Mouse (Mus musculus): ENCODE data around the gene C5ar1. TPM values are rescaled to one million over a fixed set of nuclear protein-coding genes. Genes with fewer than 3 reads are reported as not detected.

C5ar1 gene
- total RNA-seq, 2 experiments from 2014 or later = 5.2 to 5.8 TPM

Other genes with a start within 250 kb of the C5ar1 start
- 1 to 10 TPM; 9.1 to 9.7 TPM for gene Bicra, start 211.6 kb downstream of the C5ar1 start, total RNA-seq (2021)
- gene Zfp541, start 197.7 kb downstream of the C5ar1 start, total RNA-seq (2021) = not detected
- 10 to 100 TPM; 86.1 to 99.9 TPM for gene Napa, start 161.1 kb downstream of the C5ar1 start, total RNA-seq (2021)
- 10 to 100 TPM; 24.9 to 28.0 TPM for gene Kptn, start 139.6 kb downstream of the C5ar1 start, total RNA-seq (2021)
- gene Slc8a2, start 129.7 kb downstream of the C5ar1 start, total RNA-seq (2021) = under 1 TPM; 0.63 to 0.84 TPM
- 1 to 10 TPM; 3.8 to 5.4 TPM for gene Meis3, start 84.5 kb downstream of the C5ar1 start, total RNA-seq (2021)
- 10 to 100 TPM in 1 of 2 experiments, 1 to 10 TPM in 1; 8.7 to 11.1 TPM for gene Dhx34, start 37.5 kb downstream of the C5ar1 start, total RNA-seq (2021)
- 1 to 10 TPM in 1 of 2 experiments, under 1 TPM in 1; 0.93 to 1.1 TPM for gene C5ar2, start 15.4 kb downstream of the C5ar1 start, total RNA-seq (2021)
- 10 to 100 TPM; 14.6 to 14.9 TPM for gene Inafm1, start 14.1 kb upstream of the C5ar1 start, total RNA-seq (2021)
- 10 to 100 TPM; 32.1 to 39.4 TPM for gene Ccdc9, start 27.3 kb upstream of the C5ar1 start, total RNA-seq (2021)
- 1 to 10 TPM; 7.9 to 8.7 TPM for gene Bbc3, start 48.9 kb upstream of the C5ar1 start, total RNA-seq (2021)
- 10 to 100 TPM; 41.8 to 47.6 TPM for gene Sae1, start 128.3 kb upstream of the C5ar1 start, total RNA-seq (2021)
- gene Zc3h4, start 141.4 kb upstream of the C5ar1 start, total RNA-seq (2021) = 10 to 100 TPM; 29.5 to 30.1 TPM
- gene Tmem160, start 193.2 kb upstream of the C5ar1 start, total RNA-seq (2021) = 10 to 100 TPM; 85.0 to 86.8 TPM
- gene Npas1, start 218.2 kb upstream of the C5ar1 start, total RNA-seq (2021) = not detected

Measured in heart, postnatal 14 days (tissue).